Mouse (Mus musculus): ENCODE measurements around the gene Anapc5.

- TF ChIP-seq CTCF (IDR thresholded peaks at IDR 0.05; ENCODE audit: low read depth, low read length) = no peak
- TF ChIP-seq POLR2A (IDR thresholded peaks at IDR 0.05; ENCODE audit: insufficient read depth, low read length) = no peak
- TF ChIP-seq EP300 (IDR thresholded peaks at IDR 0.05; ENCODE audit: insufficient read depth, low read depth, low read length) = no peak
These were observed 65.0 kb downstream of the Anapc5 start for GRCm38 (mm10) chr5:122756144-122756543.
